Mouse (Mus musculus): ENCODE measurements around the gene Mboat7. TPM values are rescaled to one million over a fixed set of nuclear protein-coding genes. Genes with fewer than 3 reads are reported as not detected.

The Mboat7 gene
- polyA plus RNA-seq, 1 experiment from 2014 or later = 37.8 TPM

GRCm38 (mm10) chr7:3683908-3684550, 9.3 kb downstream of the Mboat7 start:
- peaks cover 16% of the 10 kb centered on the region for H3K36me3 ChIP-seq (ENCODE audit: control insufficient read depth, insufficient read depth)
- no peak overlapping the region for H3K4me2 ChIP-seq (ENCODE audit: low read depth, low read length)
- H3K4me1 ChIP-seq (ENCODE audit: control insufficient read depth, insufficient read depth, low read length) = no peaks in the 10 kb centered on the region
- 84% methylated on average over 10 of the region's 10 CpGs for WGBS
- no peaks in the 10 kb centered on the region for H3K9me3 ChIP-seq (replicated peaks; ENCODE audit: control insufficient read depth, low read length)
- ATAC-seq (replicated peaks; ENCODE audit: extremely low read depth, insufficient read depth, low FRiP score) = no peak
- no peak overlapping the region for H3K4me3 ChIP-seq (ENCODE audit: low read length)
- H3K27me3 ChIP-seq (ENCODE audit: control insufficient read depth, insufficient read depth, low read length) = no peaks in the 10 kb centered on the region
- no peak overlapping the region for H3K27ac ChIP-seq (ENCODE audit: low read length)
- no peak overlapping the region for H3K9ac ChIP-seq (ENCODE audit: low read length)

GRCm38 (mm10) chr7:3677342-3677741, 16.0 kb downstream of the Mboat7 start, which contains the start of gene Tmc4:
TSS of gene Tmc4 (minus strand) at chr7:3677553.
- Histone ChIP-seq H3K36me3 (ENCODE audit: control insufficient read depth, insufficient read depth) (0 out of 2 replicates have a peak, but pooled peaks cover 2% of the 10 kb centered on the region), H3K27ac (ENCODE audit: low read length) (no peak within 1 kb of the TSS), H3K9ac (ENCODE audit: low read length) (no peak within 1 kb of the TSS), H3K27me3 (ENCODE audit: control insufficient read depth, insufficient read depth, low read length) (no peaks in the 10 kb centered on the region), H3K4me3 (ENCODE audit: low read length) (no peak within 1 kb of the TSS), H3K4me2 (ENCODE audit: low read depth, low read length) (no peak within 1 kb of the TSS), H3K9me3 (replicated peaks; ENCODE audit: control insufficient read depth, low read length) (no peaks in the 10 kb centered on the region), H3K4me1 (ENCODE audit: control insufficient read depth, insufficient read depth, low read length) (no peaks in the 10 kb centered on the region)
- ATAC-seq (replicated peaks; ENCODE audit: extremely low read depth, insufficient read depth, low FRiP score) = no peak
- 53% methylated on average over 9 of the region's 9 CpGs for WGBS

DNA sequence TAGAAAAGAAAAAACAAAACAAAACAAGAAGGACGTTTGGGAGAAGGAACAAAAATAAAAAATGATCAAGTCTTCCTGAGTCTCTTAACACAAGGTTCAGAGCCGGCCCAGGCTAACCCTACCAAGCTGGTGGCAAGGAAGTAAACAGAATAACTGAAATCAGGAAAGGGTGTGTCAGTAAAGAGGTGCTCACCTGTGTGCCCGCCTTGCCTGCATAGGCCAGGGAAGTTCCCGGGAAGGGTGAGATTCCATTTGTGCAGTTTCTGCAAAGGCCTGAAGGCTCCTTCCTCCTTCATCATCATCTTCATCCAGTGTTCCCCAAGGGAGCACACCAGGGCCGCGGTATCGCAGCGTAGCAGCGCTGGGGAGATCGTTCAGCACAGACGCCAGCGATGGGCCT, 17.0 kb downstream of the Mboat7 start:
- Histone ChIP-seq H3K36me3 (ENCODE audit: control insufficient read depth, insufficient read depth) (0 out of 2 replicates have a peak, but pooled peaks cover 2% of the 10 kb centered on the region), H3K27me3 (ENCODE audit: control insufficient read depth, insufficient read depth, low read length) (no peaks in the 10 kb centered on the region), H3K9ac (ENCODE audit: low read length) (no peak overlapping the region), H3K9me3 (replicated peaks; ENCODE audit: control insufficient read depth, low read length) (no peaks in the 10 kb centered on the region), H3K27ac (ENCODE audit: low read length) (no peak overlapping the region), H3K4me3 (ENCODE audit: low read length) (no peak overlapping the region), H3K4me1 (ENCODE audit: control insufficient read depth, insufficient read depth, low read length) (no peaks in the 10 kb centered on the region), H3K4me2 (ENCODE audit: low read depth, low read length) (no peak overlapping the region)
- 85% methylated on average over 12 of the region's 12 CpGs for WGBS
- ATAC-seq (replicated peaks; ENCODE audit: extremely low read depth, insufficient read depth, low FRiP score) = no peak

- H3K9ac ChIP-seq (ENCODE audit: low read length) = no peak overlapping the region
- H3K4me1 ChIP-seq (ENCODE audit: control insufficient read depth, insufficient read depth, low read length) = no peaks in the 10 kb centered on the region
- no peak overlapping the region for H3K27ac ChIP-seq (ENCODE audit: low read length)
- no peak overlapping the region for H3K4me3 ChIP-seq (ENCODE audit: low read length)
- no peaks in the 10 kb centered on the region for H3K9me3 ChIP-seq (replicated peaks; ENCODE audit: control insufficient read depth, low read length)
- ATAC-seq (replicated peaks; ENCODE audit: extremely low read depth, insufficient read depth, low FRiP score) = no peak
- no peaks in the 10 kb centered on the region for H3K27me3 ChIP-seq (ENCODE audit: control insufficient read depth, insufficient read depth, low read length)
- H3K36me3 ChIP-seq (ENCODE audit: control insufficient read depth, insufficient read depth) = 0 out of 2 replicates have a peak, but pooled peaks cover 1% of the 10 kb centered on the region
- H3K4me2 ChIP-seq (ENCODE audit: low read depth, low read length) = no peak overlapping the region
- WGBS = 79% methylated on average over 3 of the region's 3 CpGs
Observed at GRCm38 (mm10) chr7:3675228-3675548, 18.1 kb downstream of the Mboat7 start.

- H3K4me3 ChIP-seq (ENCODE audit: low read length) = no peak overlapping the region
- no peaks in the 10 kb centered on the region for H3K36me3 ChIP-seq (ENCODE audit: control insufficient read depth, insufficient read depth)
- no peaks in the 10 kb centered on the region for H3K27me3 ChIP-seq (ENCODE audit: control insufficient read depth, insufficient read depth, low read length)
- no peak overlapping the region for H3K4me2 ChIP-seq (ENCODE audit: low read depth, low read length)
- no peaks in the 10 kb centered on the region for H3K4me1 ChIP-seq (ENCODE audit: control insufficient read depth, insufficient read depth, low read length)
- no peak overlapping the region for H3K9ac ChIP-seq (ENCODE audit: low read length)
- H3K9me3 ChIP-seq (replicated peaks; ENCODE audit: control insufficient read depth, low read length) = no peaks in the 10 kb centered on the region
- WGBS = 66% methylated on average over 10 of the region's 10 CpGs
- peak; percentile 80 for ATAC-seq (replicated peaks; ENCODE audit: extremely low read depth, insufficient read depth, low FRiP score)
- H3K27ac ChIP-seq (ENCODE audit: low read length) = no peak overlapping the region
Observed at GRCm38 (mm10) chr7:3674507-3675227, 18.7 kb downstream of the Mboat7 start.

DNA sequence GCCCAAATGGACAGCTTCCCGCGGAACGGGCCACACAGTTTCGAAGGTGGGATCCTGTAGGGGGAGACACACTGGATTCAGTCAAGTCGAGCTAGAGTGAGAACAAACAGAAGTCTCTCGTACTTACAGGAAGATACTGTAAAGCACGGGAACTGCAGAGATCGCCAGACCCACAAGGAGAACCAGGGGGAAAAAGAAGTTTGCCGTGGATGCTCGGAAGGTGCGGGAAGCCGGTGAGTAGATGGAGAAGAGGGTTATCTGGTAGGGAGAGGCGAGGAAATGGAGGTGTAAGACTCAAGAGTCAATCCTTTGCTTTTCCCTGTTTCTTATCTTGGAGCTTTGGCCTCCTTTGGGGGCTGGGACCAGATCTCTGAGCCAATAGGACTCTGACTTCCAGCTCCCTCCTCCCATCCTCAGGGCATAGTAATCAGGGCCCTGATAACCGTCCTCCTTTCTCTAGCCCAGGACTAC, 26.4 kb downstream of the Mboat7 start:
- Histone ChIP-seq H3K9ac (ENCODE audit: low read length) (peak overlapping the region; percentile 43; the same call in 1 of the 2 replicates), H3K9me3 (replicated peaks; ENCODE audit: control insufficient read depth, low read length) (no peaks in the 10 kb centered on the region), H3K4me2 (ENCODE audit: low read depth, low read length) (peak overlapping the region; percentile 7), H3K36me3 (ENCODE audit: control insufficient read depth, insufficient read depth) (peaks cover 11% of the 10 kb centered on the region), H3K4me3 (ENCODE audit: low read length) (peak overlapping the region; percentile 23), H3K27me3 (ENCODE audit: control insufficient read depth, insufficient read depth, low read length) (no peaks in the 10 kb centered on the region), H3K4me1 (ENCODE audit: control insufficient read depth, insufficient read depth, low read length) (peaks cover 28% of the 10 kb centered on the region), H3K27ac (ENCODE audit: low read length) (no peak overlapping the region)
- 8% methylated on average over 14 of the region's 14 CpGs for WGBS
- ATAC-seq (replicated peaks; ENCODE audit: extremely low read depth, insufficient read depth, low FRiP score) = no peak

- peak; percentile 99 for ATAC-seq (replicated peaks; ENCODE audit: extremely low read depth, insufficient read depth, low FRiP score)
- H3K4me3 ChIP-seq (ENCODE audit: low read length) = peak within 1 kb of the TSS; percentile 79
- H3K9me3 ChIP-seq (replicated peaks; ENCODE audit: control insufficient read depth, low read length) = no peaks in the 10 kb centered on the region
- 2% methylated on average over 45 of the region's 45 CpGs for WGBS
- H3K36me3 ChIP-seq (ENCODE audit: control insufficient read depth, insufficient read depth) = peaks cover 23% of the 10 kb centered on the region
- peak within 1 kb of the TSS; percentile 87 for H3K4me2 ChIP-seq (ENCODE audit: low read depth, low read length)
- H3K27me3 ChIP-seq (ENCODE audit: control insufficient read depth, insufficient read depth, low read length) = no peaks in the 10 kb centered on the region
- peak within 1 kb of the TSS; percentile 87 for H3K9ac ChIP-seq (ENCODE audit: low read length)
- H3K4me1 ChIP-seq (ENCODE audit: control insufficient read depth, insufficient read depth, low read length) = peaks cover 28% of the 10 kb centered on the region
- H3K27ac ChIP-seq (ENCODE audit: low read length) = peak within 1 kb of the TSS; percentile 94
Observed at GRCm38 (mm10) chr7:3665215-3666114, 27.9 kb downstream of the Mboat7 start, which contains the start of gene Leng1. TSS of gene Leng1 (minus strand) at chr7:3665840.

- peak overlapping the region; percentile 87 for H3K9ac ChIP-seq (ENCODE audit: low read length)
- H3K27me3 ChIP-seq (ENCODE audit: control insufficient read depth, insufficient read depth, low read length) = no peaks in the 10 kb centered on the region
- H3K27ac ChIP-seq (ENCODE audit: low read length) = peak overlapping the region; percentile 94
- H3K4me3 ChIP-seq (ENCODE audit: low read length) = peak overlapping the region; percentile 79
- H3K9me3 ChIP-seq (replicated peaks; ENCODE audit: control insufficient read depth, low read length) = no peaks in the 10 kb centered on the region
- ATAC-seq (replicated peaks; ENCODE audit: extremely low read depth, insufficient read depth, low FRiP score) = peak; percentile 38
- peaks cover 28% of the 10 kb centered on the region for H3K4me1 ChIP-seq (ENCODE audit: control insufficient read depth, insufficient read depth, low read length)
- peaks cover 31% of the 10 kb centered on the region for H3K36me3 ChIP-seq (ENCODE audit: control insufficient read depth, insufficient read depth)
- H3K4me2 ChIP-seq (ENCODE audit: low read depth, low read length) = peak overlapping the region; percentile 87
- 26% methylated on average over 15 of the region's 15 CpGs for WGBS
Observed at GRCm38 (mm10) chr7:3664524-3665214, 28.7 kb downstream of the Mboat7 start.

Measured in heart, embryonic 16.5 days (tissue).